Mouse (Mus musculus) spleen, adult 2 months (tissue): ENCODE measurements around the gene Cyp4a31.

ENCODE experiments used
- CTCF ChIP-seq: fragments of 200-500 bp; IDR thresholded peaks from 2 replicates; pipeline ENCODE4 v1.5.1; 2011; ENCODE audit warnings: mild to moderate bottlenecking, inconsistent platforms; ENCODE audit not compliant: insufficient read depth, insufficient read length, insufficient replicate concordance; ENCODE audit errors: extremely low read depth
- POLR2A ChIP-seq: fragments of 200-500 bp; IDR thresholded peaks from 2 replicates; pipeline ENCODE4 v1.6.1; 2011; ENCODE audit warnings: low read depth, low read length, inconsistent platforms

- no peak for TF ChIP-seq CTCF
- no peak for TF ChIP-seq POLR2A
Observed at GRCm38 (mm10) chr4:115596824-115597336, 33.4 kb downstream of the Cyp4a31 start.
